Mouse (Mus musculus): Measurements from ENCODE around the gene Cdyl2.

Gene Cdyl2

DNA sequence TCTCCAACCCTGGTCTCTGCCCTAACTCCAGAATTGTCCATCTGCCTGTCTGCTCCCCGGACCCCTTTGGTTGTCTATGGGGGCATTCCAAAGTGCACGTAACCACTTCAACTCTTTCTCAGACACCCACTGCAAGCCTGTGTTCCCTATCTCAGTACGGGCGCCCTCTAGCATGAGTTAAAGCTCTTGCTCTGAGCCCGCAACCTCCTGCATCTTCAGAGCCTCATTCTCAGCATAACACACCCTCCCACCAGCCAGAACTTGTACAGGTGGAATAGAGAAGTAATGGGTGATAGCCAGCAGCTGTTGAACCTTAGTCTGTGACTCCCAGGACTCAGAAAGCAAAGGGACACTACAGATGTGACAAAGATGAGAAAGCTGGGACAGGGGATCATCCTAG lies 196.0 kb downstream of the Cdyl2 start:
- no peak for DNase-seq

DNA sequence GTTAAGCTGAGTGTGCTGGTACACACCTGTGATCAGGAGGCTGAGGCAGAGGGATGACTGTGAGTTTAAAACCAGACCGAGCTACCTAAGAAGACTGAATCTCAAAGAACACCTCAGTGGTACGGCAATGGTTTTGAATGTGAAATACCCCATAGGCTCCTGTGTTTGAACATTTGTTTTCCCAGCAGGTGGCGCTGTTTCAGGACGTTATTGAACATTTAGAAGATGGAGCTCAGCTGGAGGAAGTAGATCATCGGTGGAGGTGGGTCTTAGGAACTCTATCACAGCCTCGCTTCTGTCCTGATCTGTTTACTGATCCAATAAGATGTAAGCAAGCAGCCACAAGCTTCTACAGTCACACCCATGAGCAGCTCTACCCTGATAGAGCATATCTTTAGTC lies 199.7 kb downstream of the Cdyl2 start:
- peak in 1 of 2 experiments; percentile 9 for DNase-seq

DNA sequence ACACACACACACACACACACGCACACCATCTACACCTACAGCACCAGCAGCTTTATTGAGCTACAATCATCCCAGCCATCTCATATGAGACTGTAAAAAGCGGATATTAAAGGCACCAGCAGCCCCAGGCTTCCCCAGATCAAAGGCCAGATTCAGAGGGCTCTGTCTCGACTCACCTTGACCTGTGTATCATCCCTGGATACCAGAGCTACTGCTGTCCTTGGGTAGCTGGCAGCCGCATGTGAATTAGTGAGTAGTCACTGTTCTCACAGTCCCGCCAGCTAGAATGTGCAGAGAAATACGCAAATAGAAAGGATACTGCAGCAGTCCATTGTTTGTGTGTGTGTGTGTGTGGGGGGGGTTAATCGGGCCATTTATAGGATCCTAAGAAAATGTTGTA lies 204.1 kb downstream of the Cdyl2 start:
- no peak for DNase-seq

DNA sequence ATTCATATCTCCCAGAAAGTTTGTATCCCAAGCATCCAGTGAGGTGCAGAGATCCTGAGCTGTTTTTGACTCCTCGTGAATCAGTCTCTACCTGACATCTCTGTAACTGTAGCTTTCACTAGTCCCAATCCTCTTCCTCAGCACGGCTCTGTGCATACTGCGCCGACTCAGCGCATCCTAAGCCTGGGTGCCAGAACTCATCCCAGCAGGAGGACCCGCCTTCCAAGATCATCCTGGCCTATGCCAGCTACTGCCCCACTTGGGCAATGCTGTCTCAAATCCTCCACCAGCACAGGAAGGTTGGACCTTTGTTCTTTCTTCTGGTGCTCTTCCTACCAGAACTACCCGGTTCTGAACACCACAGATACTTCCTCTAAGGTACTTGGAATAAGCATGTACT lies 207.9 kb downstream of the Cdyl2 start:
- no peak for DNase-seq

Data from kidney, postnatal 4 days (tissue).